Mouse (Mus musculus) testis, adult 2 months (tissue): ENCODE measurements at regions not wholly inside any gene's neighbourhood (a gene's known extent, or its start where the extent isn't known, plus 50 kb on each side); places are given as distances from the start of the nearest gene placed in this dataset.

ENCODE experiments used
- CTCF ChIP-seq: fragments of 200-500 bp; IDR thresholded peaks from 2 replicates; pipeline ENCODE4 v1.5.1; 2012; ENCODE audit warnings: low read depth, mild to moderate bottlenecking, inconsistent platforms, low read length, moderate library complexity; ENCODE audit not compliant: control insufficient read depth, insufficient read depth, insufficient replicate concordance
- POLR2A ChIP-seq: fragments of 200-500 bp; IDR thresholded peaks from 2 replicates; pipeline ENCODE4 v1.6.1; 2012; ENCODE audit warnings: low read depth, mild to moderate bottlenecking, inconsistent platforms, low read length, moderate library complexity; ENCODE audit not compliant: control insufficient read depth

GRCm38 (mm10) chr7:137865457-137865856 lies 428.0 kb downstream of the Glrx3 start:
- TF ChIP-seq CTCF (no peak), POLR2A (no peak)
